Mouse (Mus musculus) effector memory CD4-positive, alpha-beta T cell, adult 5 months (primary cell): ENCODE results near the gene Tmem130. TPM values are rescaled to one million over a fixed set of nuclear protein-coding genes. Genes with fewer than 3 reads are reported as not detected.

Source experiments
- polyA plus RNA-seq: library from polyadenylated mRNA; unstranded; fragments of 100-300 nt; shearing (Covaris generic); gene quantifications from one replicate; pipeline ENCODE4 v1.2.1, GENCODE M21; 2017

The Tmem130 gene
- not detected for polyA plus RNA-seq

DNA sequence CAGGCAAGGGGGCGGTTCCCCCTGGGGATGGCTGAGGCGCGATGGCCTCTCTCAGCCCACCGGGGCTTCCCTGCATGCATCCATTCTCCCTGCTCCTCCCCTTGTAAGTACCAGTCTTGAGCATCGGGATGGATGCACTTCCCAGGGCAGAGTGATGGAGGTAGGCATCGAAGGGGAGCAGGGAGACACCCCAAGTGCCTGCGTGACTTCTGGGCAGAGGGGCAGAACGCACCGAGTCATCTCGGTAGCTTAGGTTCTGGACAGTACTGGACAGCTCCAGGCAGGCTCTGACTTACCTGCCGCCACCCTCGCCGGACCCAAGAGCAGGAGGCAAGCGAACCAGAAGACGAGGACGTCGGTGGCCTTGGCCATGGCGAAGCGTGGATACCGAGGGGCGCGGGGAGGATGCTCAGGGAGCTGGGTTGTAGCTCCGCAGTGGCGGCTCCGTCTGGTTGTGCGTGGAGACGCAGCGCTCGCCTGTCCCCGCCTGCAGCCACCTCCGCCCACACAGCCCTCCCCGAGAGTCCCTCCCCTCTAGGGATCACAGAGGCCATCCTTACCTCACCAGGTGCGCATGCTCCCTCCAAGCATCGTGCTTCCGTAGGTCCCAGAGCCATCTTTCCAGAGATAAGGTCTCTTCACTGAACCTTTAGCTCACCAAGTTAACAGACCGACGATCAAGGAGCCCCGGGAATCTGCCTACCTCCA lies at the start of gene Tmem130:
TSS of gene Tmem130 (minus strand) at position 658 of the 708 bp plus-strand sequence.

GRCm38 (mm10) chr5:144767106-144767798 lies 5.6 kb upstream of the Tmem130 start, which contains the start of gene Trrap:
Trrap (plus strand) TSS chr5:144767732.

Other genes with a start within 250 kb of the Tmem130 start
- gene Nptx2, start 215.9 kb downstream of the Tmem130 start, polyA plus RNA-seq, result not detected
- gene Trrap, start 5.9 kb upstream of the Tmem130 start, polyA plus RNA-seq, result 29.0 TPM
- gene Smurf1, start 204.0 kb upstream of the Tmem130 start, polyA plus RNA-seq, result 37.6 TPM